Mouse (Mus musculus): ENCODE measurements around the gene Ifna16.

Ifna16 gene

DNA sequence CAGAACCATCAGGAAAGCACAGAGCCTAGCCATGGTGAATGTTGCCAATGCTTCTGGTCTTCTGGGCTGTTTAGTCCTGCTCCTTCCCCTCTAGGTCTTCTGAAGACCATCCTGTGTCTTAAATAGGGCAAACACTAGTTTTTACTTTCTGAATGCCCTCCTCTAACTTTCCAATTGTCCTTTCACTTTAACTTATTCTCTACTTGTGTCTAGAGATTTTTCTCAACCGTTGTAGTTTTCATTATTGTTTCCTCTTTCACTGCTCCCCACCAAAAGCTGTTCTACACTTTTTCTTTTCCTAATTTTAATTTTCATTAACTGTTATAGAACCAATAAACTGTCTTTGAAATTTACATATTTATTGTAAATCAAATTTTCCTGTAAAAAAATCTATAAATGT, at the start of gene Ifna16:
Gene Ifna16 (minus strand): TSS at position 101 of the 400 bp plus-strand sequence.
- no peak for DNase-seq (ENCODE audit: low read depth, low spot score)

- no peak for DNase-seq (ENCODE audit: low read depth, low spot score)
These were observed 46.9 kb upstream of the Ifna16 start for GRCm38 (mm10) chr4:88723497-88724090.

- peak; percentile 94 for DNase-seq (ENCODE audit: low read depth, low spot score)
These were observed 45.3 kb upstream of the Ifna16 start, which contains the start of the genes Gm26566 and Klhl9 for GRCm38 (mm10) chr4:88721791-88722721. Gene Gm26566 (plus strand): TSS chr4:88721805. Gene Klhl9 (minus strand): TSS chr4:88722465.

DNA sequence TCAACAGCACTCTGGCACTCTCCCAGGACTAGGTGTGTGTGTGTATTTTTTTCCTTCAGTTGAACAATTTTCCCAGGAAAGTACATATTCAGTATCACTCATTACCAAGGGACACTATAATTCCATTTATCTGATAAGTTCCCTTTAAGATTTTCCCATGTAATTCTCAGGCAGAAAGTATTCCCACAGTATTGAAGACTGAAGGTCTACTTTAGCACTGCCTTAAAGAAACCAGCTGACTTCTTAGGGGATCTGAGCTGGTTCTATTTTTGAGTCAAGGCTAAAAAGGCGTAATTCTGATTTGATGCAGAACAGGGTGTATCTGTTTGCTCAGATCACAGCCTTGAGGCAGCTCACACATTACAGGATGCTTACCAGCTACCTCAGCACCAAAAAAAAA, 42.0 kb upstream of the Ifna16 start:
- no peak for DNase-seq (ENCODE audit: low read depth, low spot score)

DNA sequence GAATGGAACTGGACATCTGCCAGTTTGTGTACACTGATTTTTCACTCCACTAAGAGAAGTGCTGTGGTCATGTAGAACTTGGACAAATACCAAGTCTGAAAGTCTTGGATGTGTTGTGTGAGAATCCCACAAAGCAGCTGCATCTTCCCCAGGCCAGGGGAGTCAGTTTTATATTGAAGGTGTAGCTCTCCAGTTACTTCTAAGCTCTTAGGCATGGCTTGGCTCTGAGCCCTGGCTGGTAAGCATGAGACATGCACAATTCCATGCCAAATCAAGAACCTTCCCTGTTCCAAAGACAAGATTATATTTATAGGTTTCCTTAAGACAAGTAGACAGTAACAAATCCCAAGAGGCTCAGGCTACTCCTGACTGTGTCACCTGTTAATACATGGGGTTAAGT, 38.3 kb upstream of the Ifna16 start:
- DNase-seq (ENCODE audit: low read depth, low spot score), result no peak

- no peak for DNase-seq (ENCODE audit: low read depth, low spot score)
These were observed 37.6 kb upstream of the Ifna16 start for GRCm38 (mm10) chr4:88714281-88714680.

DNA sequence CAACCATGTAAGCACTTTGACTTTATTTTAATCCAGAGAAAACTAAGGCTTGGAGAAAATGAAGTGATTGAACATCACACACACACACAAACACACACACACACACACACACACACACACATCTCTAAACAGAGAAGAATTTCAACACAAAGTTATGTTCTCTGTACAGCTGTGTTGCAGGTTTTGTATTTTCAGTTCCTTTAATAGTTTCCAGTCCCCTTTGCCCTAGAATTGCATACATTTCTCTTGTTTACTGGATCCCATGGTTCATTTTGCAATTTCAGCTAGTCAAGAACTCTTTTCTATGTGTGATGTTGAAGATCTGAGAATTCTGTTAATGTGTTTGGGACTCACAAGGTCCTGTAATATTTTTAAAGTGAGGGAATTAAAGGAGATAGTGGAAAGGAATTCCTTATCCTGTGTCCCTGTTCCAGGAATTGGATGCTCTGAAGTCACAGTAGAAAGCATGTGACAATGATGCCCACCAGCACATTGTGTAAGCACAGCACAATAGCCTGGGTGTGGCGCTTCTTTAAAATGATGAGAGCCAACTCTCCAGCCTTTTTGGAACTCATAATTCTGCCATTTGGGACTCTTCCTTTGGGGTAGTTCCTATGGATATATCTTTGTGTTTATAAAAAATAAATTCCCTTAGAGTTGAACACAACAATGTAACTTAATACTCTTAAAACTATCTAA, 30.6 kb upstream of the Ifna16 start:
- no peak for DNase-seq (ENCODE audit: low read depth, low spot score)

DNA sequence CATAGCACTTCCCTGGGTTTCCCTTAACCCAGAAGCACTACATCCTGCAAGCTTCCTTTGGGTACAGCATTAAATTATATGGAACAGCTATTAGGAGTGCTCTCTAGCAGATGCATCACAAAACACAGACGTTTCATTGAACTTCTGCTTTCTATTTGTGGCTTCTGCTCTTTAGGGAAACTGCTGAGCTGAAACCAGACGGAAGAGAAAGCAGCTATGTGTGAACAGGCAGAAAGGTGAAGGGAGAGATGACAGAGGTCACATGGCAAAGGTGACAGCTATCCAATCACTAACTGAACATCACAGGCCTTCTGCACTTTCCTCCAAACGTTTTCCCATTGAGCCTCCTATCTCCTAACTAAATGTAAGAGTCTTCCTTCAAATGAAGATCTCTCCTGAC, 29.2 kb upstream of the Ifna16 start:
- no peak for DNase-seq (ENCODE audit: low read depth, low spot score)

GRCm38 (mm10) chr4:88699301-88699700, 22.6 kb upstream of the Ifna16 start:
- no peak for DNase-seq (ENCODE audit: low read depth, low spot score)

DNA sequence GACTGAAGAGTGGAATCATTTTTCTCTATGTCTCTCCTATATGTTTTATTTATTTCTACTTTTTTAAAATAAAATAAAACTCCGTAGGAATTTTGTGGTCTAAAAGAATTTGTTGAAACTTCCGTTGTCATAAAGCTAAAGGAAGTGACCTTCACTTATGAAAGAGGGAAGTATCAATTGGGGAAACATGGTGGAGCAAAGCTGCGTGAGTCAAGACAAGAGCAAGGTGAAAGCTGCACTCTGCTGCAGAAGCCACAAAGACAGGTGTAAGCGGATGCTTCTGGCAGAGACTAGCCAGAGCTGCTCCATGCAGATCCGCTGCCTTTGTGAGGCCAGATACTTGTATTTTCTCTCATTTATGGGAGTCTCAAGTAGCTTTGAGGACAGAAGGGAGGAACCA, 22.1 kb upstream of the Ifna16 start:
- no peak for DNase-seq (ENCODE audit: low read depth, low spot score)

- no peak for DNase-seq (ENCODE audit: low read depth, low spot score)
These were observed 21.0 kb upstream of the Ifna16 start for GRCm38 (mm10) chr4:88697753-88698152.

DNA sequence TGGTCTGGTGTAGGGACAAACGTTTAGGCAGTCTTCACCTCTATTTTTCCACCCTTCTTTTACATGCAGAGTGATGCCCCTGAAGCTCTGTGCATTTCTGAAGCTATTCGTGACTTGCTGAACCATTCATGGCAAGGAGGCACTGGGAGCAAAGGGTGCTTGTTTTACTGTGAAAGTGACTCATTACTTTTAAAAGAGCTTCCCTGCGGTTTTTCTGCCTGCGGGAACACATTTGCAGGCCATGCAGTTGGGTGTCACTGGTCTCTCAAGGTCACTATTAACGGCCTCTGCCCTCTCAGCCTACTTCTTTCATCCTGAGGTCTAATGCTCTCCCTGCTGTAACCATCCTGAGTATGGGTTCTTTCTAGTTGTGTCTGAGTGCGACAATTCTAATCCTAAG, 20.4 kb upstream of the Ifna16 start:
- peak; percentile 8 for DNase-seq (ENCODE audit: low read depth, low spot score)

DNA sequence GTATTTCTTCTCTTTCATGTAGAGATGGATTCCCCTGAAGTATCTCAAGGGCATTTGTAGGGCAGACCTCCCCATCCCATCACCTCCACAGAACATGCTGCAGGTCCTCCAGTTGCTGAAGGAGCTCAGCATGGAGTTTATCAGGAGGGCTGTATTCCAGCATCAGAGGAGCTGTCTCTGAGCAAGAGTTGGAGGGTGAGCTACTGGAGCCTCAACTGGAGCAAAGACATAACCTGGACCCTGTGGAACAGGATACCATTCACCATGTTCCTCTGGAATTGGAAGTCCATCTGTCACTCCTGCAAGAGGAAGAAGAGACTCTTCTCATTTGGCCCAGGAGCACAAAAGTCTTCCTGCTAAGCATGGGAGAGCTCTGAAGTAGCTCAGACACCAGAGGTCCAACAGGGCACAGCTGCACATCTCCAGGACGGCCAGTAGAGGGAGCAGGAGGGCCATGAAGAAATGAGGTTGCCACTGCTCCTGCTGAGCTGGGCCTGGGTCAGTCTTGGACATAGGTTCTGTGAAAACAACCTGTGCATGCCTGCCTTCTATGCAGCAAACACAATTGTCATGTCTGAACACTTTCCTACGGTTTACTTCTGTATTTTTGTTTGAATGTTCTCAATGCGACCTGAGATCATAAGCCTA, 19.6 kb upstream of the Ifna16 start:
- DNase-seq (ENCODE audit: low read depth, low spot score), result peak; percentile 77

GRCm38 (mm10) chr4:88693392-88693791, 16.7 kb upstream of the Ifna16 start:
- no peak for DNase-seq (ENCODE audit: low read depth, low spot score)

DNA sequence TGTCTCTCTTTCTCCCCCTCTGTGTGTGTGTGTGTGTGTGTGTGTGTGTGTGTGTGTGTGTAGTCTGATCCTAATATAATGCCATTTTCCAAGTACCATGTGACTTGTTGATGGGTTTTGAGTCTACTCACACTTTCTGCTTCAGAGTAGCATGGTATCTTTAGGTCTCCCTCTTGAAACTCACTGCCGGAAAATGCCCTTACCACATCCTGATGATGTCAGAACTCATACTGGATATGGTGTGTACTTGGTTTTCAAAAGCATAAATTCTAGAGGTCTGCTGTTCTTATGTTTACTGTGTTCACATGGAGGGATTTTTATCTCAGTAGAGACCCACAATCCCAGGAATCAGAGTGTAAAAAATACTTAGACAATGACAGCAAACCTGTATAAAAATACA, 15.8 kb upstream of the Ifna16 start:
- no peak for DNase-seq (ENCODE audit: low read depth, low spot score)

- DNase-seq (ENCODE audit: low read depth, low spot score), result no peak
These were observed 14.5 kb upstream of the Ifna16 start, which contains the start of gene Ifnab for GRCm38 (mm10) chr4:88691259-88691658. Gene Ifnab (minus strand): TSS chr4:88691359.

DNA sequence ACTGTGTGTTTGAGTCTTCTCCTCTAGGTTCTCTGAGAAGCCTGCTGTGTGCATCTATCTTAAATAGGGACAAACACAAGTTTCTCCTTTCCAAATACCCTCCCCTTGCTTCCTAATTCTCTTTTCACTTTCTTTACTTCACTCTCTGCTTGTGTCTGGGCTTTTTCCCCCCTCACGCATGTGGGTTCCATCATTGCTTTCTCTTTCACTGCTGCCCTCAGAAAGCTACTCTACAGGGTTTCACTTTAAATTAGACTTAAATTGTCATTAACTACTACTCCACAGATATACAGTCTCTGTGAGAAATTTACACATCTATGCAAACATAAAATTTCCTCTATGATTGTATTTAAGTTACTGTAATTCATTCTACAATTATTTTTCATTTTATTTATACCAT, 7.1 kb upstream of the Ifna16 start, which contains the start of gene Ifna2:
Gene Ifna2 (minus strand): TSS at position 101 of the 400 bp plus-strand sequence.
- no peak for DNase-seq (ENCODE audit: low read depth, low spot score)

DNA sequence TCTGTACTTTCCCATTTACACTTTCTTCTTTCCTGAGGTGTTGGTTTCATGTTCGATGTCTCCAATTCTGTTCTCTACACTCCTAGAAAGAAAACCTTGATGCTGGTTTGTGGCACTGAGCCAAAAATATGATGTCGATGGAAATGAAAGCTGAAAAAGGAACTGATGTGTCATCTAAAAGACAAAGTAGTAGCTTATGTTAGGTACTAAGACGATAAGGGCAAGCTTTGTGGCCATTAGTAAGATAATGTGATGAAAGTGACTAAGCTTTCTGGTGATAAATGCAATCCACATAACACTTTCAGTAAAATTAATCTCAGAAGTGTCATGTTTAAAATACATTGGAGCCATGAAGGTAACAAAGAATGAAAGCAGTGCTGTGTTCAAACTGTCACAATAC, 4.6 kb upstream of the Ifna16 start:
- DNase-seq (ENCODE audit: low read depth, low spot score), result no peak

GRCm38 (mm10) chr4:88680362-88680761, 3.6 kb upstream of the Ifna16 start:
- DNase-seq (ENCODE audit: low read depth, low spot score), result peak; percentile 18

- DNase-seq (ENCODE audit: low read depth, low spot score), result no peak
These were observed 21.3 kb downstream of the Ifna16 start for GRCm38 (mm10) chr4:88655461-88655860.

- peak; percentile 60 for DNase-seq (ENCODE audit: low read depth, low spot score)
These were observed 23.1 kb downstream of the Ifna16 start for GRCm38 (mm10) chr4:88653644-88654043.

DNA sequence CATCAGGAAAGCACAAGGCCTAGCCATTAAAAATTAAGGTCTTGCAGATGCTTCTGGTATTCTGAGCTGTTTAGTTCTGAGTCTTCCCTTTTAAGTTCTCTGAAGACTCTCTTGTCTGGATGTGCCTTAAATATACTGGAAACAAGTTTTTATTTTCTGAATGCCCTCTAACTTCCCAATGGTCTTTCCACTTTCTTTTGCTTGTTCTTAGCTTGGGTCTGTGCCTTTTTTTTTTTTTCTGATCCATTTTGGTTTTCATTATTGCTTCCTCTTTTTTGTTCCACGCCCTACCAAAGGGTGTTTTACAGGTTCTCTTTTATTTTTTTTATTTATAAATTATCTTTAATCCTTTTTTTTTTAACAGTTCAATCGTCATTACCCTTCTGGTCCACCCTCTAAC, 32.4 kb downstream of the Ifna16 start, which contains the start of gene Ifna13:
Gene Ifna13 (minus strand): TSS at position 101 of the 400 bp plus-strand sequence.
- no peak for DNase-seq (ENCODE audit: low read depth, low spot score)

All from ZHBTc4 (cell line).